Mouse (Mus musculus) leukemia stem cell, adult 10-12 weeks (primary cell): ENCODE results near the gene Otud6a. TPM values are rescaled to one million over a fixed set of nuclear protein-coding genes. Genes with fewer than 3 reads are reported as not detected.

Experiments
- polyA plus RNA-seq: library from polyadenylated mRNA; stranded (reverse); fragments of >175 nt; gene quantifications from 2 replicates; pipeline ENCODE4 v1.2.3, GENCODE M21; 2012; ENCODE audit warnings: low replicate concordance

The Otud6a gene
- not detected in 2 replicates for polyA plus RNA-seq

DNA sequence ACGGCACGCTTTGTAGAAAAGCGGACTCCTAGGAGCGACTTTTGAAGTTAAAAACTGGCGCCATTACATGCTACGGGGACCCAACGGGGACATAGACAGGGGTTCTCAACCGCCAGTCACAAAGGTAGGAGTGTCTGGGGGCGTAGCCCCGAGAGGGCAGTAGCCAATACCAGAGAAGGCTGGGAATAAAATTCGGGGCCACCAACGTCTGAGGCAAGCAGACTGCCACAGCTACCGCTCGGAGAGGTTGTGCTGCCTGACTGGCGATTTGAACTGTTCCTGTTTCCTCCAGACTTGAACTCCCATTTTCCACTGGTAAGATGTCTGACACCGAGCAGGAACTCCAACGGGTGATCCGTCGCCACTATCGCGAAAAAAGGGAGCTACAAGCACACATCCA, at the start of gene Otud6a:
TSS of gene Otud6a (plus strand) at position 321 of the 400 bp plus-strand sequence.

GRCm38 (mm10) chrX:100442617-100443016, 13.8 kb downstream of the Otud6a start, which contains the start of gene Awat2:
Gene Awat2 (minus strand): TSS chrX:100442717.

Other genes starting within 250 kb of the Otud6a start
- gene Awat2, start 13.7 kb downstream of the Otud6a start, polyA plus RNA-seq: not detected in 2 replicates
- 8.0 and 11.4 TPM in 2 replicates for gene Igbp1, start 65.3 kb downstream of the Otud6a start, polyA plus RNA-seq
- gene Dgat2l6, start 95.8 kb downstream of the Otud6a start, polyA plus RNA-seq: not detected in 2 replicates
- gene Awat1, start 143.2 kb downstream of the Otud6a start, polyA plus RNA-seq: not detected in 2 replicates
- not detected in 2 replicates for gene P2ry4, start 165.9 kb downstream of the Otud6a start, polyA plus RNA-seq
- not detected in 2 replicates for gene Arr3, start 176.5 kb downstream of the Otud6a start, polyA plus RNA-seq
- 1.9 and 4.6 TPM in 2 replicates for gene Kif4, start 196.7 kb downstream of the Otud6a start, polyA plus RNA-seq
- gene Pdzd11, start 197.6 kb downstream of the Otud6a start, polyA plus RNA-seq: 1.5 and 10.4 TPM in 2 replicates